Mouse (Mus musculus) thymus, postnatal 25 days (tissue): ENCODE measurements around the gene Il11ra1.
A peak's percentile ranks its signal among the peaks of the same experiment; 100 is the strongest.
"Not testable (repeated sequence)": the region's sequence is repeated elsewhere in the genome, so short reads cannot be mapped to it uniquely, and the experiment has no call there.

ENCODE experiments used
- DNase-seq: peaks from one replicate; pipeline ENCODE4 v3.0.0; 2022

Il11ra1 gene

DNA sequence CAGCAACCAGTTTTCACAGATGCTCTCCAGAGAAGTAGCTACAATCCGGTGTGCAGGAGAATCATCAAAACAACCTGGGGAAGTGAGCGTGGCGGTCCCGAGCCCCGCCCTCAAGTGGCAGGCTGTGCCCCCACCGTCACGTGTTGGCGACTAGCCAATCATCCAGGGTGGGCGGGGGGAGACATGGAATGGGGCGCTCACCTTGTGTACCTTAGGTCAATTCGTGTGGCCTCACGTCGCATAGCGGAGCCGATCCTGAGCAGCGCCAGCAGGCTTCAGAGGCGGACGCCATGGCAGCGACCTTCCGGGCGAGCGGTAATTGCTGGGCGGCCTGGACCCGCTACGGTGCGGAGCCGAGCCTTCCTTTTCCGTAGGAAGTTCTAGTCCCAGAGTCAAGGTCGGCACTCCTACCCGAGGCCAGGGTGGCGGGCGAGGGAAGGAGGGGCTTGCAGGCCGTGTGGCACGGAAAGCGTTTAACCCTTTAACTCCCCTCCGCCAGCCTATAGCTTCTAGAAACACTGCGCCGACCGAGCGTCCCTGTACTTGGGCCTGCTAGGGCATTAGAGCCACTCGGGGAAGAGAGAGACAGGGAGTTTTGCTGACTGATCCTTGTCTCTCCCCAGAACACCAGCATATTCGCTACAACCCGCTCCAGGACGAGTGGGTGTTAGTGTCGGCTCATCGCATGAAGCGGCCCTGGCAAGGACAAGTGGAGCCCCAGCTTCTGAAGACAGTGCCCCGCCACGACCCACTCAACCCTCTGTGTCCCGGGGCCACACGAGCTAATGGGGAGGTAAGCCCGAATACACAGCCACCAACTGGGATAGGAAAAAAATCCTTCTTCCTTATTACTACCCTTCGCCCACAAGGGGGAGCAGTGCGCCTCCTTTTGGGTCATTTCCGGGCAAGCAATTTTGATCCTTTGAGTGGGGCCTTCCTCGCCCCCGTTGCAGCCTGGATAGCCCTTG is 55.8 kb downstream of the Il11ra1 start, which contains the start of gene Sigmar1:
TSS of gene Sigmar1 (minus strand) at position 820 of the 968 bp plus-strand sequence.
- DNase-seq: peak; percentile 95

DNA sequence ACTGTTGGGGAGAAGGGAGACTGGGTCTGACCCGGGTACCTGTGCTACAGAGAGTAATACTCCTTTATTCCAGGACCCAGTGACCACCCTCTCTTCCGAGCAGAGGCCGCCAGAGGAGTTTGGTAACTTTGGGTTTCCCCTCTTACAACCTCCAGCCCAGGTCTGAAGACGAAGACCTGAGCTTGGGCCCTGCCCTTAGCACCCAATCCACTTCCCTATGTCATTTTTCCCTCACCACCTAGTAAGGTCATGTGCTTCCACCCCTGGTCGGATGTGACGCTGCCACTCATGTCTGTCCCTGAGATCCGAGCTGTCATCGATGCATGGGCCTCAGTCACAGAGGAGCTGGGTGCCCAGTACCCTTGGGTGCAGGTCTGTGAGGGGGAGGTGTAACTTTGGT is 56.7 kb downstream of the Il11ra1 start:
- DNase-seq: no peak

DNA sequence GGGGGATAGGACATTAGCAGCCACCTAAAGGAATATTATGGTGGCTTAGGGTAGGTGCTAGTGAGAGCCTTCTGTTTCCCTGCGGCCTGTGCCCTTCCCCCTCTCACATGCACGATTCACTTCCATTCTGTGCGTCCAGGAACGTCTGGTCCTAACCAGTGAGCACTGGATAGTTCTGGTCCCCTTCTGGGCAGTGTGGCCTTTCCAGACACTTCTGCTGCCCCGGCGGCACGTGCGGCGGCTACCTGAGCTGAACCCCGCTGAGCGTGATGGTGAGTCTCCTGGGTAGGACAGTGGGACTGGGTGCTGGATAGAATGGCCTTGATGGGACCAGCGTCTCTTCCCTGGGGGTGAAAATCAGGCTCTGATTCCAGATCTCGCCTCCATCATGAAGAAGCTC is 57.5 kb downstream of the Il11ra1 start:
- DNase-seq: no peak

DNA sequence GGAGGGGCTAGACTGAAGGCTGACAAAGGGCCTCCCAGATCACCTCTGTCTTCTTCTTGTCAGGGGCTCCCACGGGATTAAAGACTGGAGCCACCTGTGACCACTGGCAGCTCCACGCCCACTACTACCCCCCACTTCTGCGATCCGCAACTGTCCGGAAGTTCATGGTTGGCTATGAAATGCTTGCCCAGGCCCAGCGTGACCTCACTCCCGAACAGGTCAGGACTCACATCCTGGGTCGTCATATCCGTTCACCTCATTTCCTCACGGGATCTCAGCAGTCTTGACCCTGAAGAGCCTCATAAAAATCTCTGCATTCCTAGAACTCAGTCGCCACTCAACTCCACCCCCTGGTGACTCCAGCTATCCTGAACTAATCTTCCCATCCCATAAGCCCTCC is 58.2 kb downstream of the Il11ra1 start:
- no peak for DNase-seq

DNA sequence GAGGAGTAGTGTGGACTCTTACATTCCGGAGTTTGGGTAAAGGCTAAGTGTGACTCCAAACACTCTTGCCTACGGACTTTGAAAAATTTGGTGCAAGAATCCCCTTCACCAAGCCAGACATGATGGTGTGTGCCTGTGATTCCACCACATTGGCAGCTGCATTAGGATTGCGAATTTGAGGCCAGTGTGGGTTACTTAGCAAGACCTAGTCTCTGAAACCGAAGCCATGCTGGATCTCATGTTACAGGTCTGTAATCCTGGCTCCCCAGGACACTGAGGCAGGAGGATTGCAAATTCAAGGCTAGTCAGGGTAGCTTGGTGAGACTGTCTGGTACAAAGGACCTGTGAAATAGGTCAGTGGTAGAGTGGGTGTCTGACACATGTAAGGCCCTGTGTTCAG is 58.9 kb downstream of the Il11ra1 start:
- no peak for DNase-seq

DNA sequence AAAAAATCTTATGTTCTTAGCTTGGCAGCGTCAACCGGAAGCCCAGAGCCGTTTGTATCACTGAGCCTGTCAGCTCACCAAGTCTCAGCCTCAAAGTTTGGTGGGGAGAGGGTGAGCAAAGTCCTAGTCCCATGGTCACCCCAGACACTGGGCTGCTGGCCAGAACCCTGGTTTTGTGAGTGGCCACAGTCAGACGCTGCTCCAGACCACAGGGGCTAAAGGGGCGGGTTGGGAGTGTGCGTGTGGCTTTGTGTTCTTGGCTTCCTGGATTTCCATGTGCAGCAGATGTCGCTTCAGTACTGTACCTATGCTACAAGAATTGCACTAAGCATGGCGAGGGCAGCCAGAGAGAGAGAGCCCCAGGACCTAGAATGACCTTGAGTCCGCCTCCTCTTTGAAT is 59.4 kb downstream of the Il11ra1 start:
- DNase-seq: no peak

DNA sequence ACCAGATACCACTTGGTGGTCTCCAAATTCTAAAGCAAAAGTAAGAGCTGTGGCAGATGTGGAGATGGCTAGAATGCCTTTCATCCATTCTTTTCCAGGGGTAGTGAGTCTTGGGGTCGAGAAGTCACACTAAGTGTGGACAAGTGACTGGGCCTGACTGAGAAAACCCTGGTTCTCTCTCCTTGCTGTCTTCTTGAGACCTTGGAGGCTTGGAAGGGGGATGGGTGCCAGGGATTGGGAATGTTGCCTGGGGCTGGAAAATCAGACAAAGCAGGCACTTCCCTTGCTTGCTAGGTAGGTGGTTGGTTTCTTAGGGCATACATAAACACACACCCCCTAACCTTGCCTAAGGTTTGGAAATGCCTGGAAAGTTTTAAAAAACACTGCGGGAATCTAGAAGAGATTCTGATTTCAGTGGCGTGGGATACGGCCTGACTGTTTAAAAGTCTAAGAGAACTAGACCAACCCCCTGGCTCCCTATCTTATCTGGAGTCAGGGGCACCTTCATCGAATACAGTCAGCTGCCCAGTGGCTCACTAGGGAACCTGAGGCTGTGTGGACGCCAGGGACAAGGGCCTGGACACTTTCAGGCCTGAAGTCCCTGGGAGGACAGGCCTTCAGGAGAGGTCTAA is 60.0 kb downstream of the Il11ra1 start:
- DNase-seq: no peak

DNA sequence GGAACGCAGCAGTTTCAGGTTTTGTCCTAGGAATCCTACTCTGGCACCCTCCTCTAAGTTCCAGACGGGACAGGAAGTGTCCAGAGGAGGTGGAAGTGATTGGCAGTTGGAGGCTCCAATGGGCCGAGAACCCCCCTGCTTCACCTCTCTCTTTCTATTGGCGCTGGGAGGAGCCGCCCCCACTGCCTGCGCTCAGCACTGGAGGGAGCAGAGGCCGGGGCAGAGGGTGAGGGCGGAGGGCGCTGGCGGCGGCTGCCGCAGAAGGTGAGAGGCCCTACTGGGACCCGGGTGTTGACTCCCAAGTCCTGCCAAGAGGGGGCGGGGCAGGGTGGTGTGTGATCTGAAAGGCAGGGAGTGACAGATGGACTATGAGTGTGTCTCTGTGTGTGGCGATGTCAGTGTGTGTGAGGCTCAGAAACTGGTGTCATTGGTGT is 60.5 kb downstream of the Il11ra1 start:
- peak; percentile 63 for DNase-seq

DNA sequence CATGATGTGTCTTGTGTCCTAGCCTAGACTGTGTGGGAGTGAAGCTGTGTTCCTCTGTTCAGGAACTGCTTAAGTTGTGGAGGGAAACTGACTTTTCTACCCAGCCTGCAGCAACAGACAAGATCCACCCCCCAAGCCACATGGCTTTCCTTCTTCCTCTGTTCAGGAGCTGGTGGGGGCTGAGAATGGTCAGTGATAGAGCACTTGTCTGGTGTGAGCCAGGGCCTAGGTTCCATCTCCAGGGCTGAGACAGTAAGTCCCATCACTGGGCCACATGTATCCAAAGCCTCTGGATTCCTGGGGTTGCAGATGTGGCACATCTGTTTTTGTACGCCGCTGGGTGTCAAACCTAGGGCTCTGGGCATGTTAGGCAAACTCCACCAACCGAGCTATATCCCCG is 61.1 kb downstream of the Il11ra1 start:
- no peak for DNase-seq

DNA sequence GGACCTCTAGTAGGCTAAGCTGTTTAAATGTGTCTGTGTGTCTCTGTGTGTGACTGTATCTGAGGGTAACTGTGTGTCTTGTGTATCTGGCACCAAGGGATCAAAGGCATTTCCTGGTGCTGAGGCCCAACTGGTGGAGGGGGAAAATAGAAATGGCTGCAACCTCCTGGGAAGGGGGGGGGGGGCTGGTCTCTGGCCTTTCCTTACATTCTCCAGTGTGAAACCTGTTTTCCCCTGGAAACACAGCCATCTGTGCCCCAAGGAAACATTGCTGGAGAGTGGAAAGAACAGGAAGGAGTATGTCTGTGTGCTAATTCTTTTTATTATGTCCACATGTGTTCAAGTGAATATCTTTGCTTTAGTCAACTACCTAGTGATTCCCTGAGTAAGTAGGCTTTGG is 61.9 kb downstream of the Il11ra1 start:
- DNase-seq: no peak

DNA sequence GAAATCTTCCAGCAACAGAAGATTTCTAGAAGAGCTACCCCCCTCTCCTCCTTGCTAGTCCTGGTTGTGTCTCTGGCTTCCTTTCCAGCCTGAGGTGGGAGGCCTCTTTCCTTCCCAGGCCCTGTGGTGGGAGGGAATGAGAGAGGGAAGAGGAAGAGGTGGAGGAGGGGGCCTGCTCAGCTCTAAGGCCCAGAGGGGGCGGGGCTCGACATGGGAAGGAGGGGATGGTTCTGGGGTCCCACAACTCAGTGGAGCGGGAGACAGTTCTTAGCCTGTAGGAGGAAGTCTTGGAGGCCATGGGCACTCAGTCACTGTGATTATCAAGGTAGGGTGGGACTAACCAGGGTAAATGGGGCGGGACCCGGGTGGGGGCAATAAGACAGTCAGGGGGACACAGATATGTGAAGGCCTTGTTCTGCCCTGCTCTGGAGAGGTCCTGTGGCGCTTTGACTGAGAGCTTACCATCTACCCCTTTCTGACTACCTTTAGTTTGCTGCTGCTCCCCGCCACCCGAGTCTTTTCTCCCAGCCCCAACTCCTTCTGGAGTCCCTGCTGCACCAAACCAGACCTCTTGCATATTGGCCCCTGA is 62.4 kb downstream of the Il11ra1 start:
- DNase-seq: no peak

DNA sequence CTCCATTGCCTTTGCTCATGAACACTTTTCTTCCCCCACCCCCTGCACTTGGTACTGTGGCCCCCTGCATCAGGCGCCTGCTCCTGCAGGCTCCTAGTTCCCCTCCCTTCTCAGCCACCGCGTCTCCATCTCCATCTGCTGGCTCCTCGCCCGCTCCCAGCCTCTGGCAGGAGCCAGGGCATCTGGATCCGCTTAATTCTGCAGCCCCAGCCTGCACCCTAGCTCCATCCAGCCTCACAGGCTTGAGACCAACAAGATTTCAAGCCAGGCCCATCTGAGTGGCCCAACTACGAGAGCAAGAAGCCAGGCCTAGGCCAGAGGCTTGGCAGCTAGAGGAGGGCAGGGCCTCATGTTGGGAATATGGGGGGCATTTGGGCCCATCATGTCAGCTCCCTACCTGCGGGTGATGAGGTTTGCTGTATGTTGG is 62.9 kb downstream of the Il11ra1 start:
- DNase-seq: not testable (repeated sequence)

DNA sequence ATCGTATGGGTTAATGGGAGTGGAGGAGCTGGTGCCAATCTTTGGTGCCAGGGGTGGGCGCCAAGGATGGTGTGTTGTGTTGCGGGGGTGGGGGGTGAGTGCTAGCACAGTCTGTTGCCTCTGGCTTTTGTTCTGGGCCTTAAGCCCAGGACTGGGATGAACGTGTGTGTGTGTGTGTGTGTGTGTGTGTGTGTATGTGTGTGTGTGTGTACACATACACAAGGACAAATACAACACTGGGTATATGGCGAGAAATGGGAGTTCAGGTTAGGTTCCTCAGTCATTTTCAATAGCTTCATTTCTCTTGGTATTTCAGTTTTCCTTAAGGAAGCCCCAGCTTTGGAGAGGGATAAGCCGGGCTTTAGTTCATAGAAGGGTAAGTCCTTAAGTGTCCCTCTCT is 63.4 kb downstream of the Il11ra1 start:
- not testable (repeated sequence) for DNase-seq

DNA sequence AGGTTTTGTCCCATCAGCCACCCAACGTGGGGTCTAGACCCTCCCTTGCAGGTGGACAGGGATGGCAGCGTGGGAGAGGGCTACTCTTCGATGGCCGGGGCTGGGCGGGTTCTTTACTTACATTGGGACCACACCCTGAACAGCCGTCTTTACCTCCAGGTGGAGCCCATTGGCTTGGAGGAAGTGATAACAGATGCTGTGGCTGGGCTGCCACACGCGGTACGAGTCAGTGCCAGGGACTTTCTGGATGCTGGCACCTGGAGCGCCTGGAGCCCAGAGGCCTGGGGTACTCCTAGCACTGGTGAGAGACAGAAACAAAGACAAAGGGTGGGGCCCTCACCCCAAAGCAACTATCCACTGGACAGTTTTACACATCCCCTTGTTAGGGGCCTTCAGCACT is 67.5 kb downstream of the Il11ra1 start:
- DNase-seq: not testable (repeated sequence)

DNA sequence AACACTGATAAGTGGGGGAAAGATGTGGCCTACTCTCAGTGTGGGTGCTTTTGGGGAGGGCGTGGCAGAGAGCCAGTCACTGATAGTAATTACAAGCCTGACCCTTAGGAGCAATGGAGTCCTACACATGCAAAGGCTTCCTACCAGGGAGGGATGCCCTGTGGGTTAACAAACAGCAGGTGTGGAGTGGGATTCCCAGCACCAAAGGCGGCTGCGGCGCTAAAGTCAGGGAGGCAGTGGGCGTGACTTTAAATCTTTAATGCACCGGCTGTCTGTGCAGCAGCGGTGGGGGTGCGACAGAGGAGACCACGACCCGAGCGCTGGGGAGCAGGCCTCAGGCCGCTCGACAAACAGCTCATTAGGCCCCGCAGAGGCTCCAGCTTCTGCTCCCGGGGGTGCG is 73.2 kb downstream of the Il11ra1 start:
- DNase-seq: not testable (repeated sequence)

DNA sequence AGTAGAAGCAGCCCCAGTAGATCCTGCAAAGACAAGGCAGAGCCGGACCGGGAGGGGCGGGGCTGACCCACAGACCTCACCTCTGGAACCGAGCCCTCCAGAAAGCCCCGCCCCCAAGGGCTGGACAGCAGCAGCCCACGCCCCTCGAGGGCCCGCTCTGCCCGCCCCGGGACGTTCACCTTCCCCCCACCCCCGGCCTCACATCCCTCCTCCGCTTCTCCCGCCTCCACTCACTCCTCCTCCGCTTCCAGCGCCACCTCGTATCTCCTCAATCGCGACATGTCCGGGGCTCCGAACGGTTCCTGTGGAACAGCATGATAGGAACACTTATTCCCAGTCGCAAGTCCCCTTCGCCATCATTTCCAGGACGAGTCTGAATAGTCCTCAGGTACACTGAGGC is 73.7 kb downstream of the Il11ra1 start:
- peak; percentile 56 for DNase-seq

DNA sequence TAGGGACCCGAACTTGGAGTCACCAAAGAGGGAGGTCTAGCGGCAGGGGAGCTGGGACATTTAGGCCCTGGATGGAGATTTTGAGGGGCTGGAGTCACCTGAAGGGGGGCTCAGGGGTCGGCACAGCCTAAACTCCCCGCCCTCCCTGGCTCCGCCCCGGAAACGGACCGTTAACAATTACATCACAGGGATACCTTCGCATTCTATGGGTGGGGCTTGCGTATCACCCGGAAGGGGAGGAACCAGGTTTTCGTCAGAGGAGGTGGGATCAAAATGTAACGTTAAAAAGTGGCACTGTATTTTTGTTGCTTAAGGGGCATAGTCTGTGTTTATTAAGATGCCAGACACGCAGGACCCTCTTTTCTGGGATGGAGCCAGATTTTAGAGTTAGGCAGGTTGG is 74.2 kb downstream of the Il11ra1 start, which contains the start of gene Ccl27a:
TSS of gene Ccl27a (minus strand) at position 246 of the 400 bp plus-strand sequence.
- DNase-seq: peak; percentile 85

DNA sequence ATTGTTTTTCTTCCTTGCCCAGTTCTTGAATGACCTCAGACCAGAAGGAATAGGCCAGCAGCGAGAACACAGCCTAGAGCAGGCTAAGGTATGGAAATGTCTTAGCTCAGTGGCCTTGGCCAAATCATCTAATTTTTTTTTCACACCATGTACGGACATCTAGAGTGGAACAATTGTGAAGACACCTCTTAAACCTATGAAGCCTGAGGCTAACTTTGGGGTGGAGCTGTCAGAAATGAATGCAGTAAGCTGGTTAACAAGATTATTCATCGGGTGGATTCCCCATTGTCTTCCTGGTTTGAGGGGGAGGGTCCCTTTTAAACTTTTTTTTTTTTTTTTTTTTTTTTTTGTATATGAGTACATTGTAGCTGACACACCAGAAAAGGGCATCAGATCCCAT is 74.7 kb downstream of the Il11ra1 start:
- DNase-seq: not testable (repeated sequence)

DNA sequence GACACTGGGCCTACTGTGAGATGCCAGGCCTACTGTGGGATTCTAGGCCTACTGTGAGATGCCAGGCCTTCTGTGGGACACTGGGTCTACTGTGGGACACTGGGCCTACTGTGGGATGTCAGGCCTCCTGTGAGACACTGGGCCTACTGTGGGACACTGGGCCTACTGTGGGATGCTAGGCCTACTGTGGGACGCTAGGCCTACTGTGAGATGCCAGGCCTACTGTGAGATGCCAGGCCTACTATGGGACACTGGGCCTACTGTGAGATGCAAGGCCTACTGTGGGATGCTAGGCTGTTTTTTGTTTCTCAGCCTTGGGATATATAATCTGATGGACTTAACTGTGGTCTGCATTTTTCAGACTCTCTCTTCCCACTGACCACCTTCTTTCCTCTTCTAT is 76.1 kb downstream of the Il11ra1 start:
- DNase-seq: not testable (repeated sequence)

DNA sequence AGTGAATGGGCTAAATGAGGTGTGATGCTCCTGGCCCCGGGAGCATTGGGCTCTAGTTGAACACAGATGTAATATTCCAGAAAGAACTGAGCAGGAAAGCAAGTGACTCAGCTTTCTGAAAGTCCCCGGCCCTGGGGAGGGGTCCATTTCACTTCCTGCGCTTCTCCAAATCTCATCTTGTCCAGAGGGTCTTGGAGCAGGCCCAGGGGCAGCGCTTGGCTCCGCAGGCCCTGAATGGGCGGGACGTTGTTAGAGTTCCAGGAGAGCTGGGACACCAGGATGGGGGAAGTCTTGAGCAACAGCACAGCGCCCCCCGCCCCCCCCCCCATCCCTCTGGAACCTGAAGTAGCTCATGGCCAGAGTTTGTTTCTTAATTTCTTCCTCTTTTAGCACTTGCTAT is 81.5 kb downstream of the Il11ra1 start:
- DNase-seq: not testable (repeated sequence)

DNA sequence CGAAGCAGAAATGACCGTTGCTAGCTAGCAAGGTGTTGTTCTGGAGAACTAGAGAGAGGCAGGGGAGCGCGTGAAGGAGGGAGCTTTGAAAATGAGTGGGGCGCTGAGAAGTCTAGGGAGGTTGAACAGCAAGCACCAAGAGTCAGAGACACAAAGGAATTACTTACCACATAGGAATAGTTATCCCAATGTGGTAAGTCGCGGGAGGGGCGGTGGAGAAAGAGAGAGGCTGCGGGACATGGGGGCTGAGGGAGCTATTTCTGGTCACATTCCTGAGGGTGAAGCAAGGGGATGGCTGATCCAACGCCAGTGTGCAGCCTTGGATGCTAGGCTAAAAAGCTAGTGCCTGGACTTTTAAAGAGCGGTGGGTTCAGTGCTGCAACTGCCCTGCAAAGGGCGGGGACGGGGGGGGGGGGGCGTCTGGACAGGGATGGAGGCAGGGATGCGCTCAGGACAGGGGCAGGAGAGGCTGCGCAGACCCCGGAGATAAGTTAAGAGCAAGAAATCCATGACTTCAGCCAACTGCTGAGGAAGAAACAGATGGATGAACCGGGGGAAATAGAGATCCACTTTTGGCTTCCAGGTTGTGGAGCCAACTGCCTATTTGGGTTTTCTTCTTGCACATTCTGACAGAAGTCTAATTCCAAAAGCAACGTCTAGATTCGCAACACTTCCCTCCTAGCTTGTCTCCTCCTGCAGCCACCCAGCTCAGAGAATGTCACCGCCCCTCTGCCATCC is 82.1 kb downstream of the Il11ra1 start:
- not testable (repeated sequence) for DNase-seq

DNA sequence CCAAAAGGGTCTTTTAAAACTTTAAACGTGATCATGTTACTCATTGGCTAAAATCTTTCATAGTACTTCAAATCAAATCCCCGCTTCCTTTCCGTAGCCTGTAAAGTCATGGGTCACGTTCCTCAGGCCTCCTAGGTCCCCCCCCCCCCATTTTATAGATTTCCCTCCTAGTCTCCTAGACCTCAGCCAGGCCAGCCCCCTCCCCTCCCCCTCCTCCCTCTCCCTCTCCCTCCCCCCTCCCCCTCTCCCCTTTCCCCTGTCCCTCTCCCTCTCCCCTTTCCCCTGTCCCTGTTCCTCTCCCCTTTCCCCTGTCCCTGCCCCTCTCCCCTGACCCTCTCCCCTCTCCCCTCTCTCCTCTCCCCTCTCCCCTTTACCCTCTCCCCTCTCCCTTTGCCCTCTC is 82.9 kb downstream of the Il11ra1 start:
- not testable (repeated sequence) for DNase-seq

DNA sequence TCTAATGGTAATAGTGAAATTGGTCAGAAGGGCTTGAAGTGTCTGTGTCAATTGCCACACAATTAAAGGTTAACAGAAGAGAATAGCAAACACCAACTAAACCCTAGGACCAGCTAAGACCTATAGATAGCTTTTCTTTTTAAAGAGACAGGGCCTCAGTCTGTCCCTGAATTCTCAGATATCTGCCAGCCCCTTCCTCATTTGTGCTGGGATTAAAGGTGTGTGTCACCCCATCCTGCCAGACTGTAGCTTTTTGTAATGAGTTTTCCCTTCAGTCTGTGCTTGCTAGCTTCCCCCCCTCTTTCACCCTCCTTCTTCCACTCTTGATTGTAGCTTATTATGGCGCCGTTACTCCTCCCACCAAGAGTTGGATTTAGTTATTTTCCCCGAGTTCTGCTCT is 83.4 kb downstream of the Il11ra1 start:
- DNase-seq: not testable (repeated sequence)
